Mouse (Mus musculus): ENCODE results near the gene Ttll6.

- TF ChIP-seq ZNF384 (IDR thresholded peaks at IDR 0.05; ENCODE audit: low read depth, low read length) (no peak), MAFK (IDR thresholded peaks at IDR 0.05; ENCODE audit: insufficient read depth, low read depth, low read length) (no peak)
These were observed 13.9 kb downstream of the Ttll6 start for GRCm38 (mm10) chr11:96147471-96147870.

All from ES-E14 (cell line).